Mouse (Mus musculus): ENCODE results near the gene Rspo1.

DNA sequence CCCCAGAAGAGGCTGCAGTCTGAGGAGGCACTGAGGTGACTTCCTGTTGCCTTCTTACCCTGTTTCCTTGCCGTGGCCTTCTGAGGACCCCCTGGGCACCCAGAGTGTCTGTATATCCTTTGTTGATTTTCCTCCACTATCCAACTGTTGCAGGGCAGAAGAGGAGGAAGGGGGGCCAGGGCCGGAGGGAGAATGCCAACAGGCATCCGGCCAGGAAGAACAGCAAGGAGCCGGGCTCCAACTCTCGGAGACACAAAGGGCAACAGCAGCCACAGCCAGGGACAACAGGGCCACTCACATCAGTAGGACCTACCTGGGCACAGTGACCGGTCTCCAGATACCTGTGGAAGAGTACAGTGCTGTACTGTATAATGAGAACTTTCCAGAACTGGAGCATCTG, 22.0 kb downstream of the Rspo1 start:
- TF ChIP-seq POLR2A (IDR thresholded peaks at IDR 0.05; ENCODE audit: insufficient read depth, low read depth, low read length) (no peak), CTCF (IDR thresholded peaks at IDR 0.05; ENCODE audit: insufficient read depth, low read depth, low read length) (no peak)
